Mouse (Mus musculus) left cerebral cortex, postnatal 14 days (tissue): ENCODE data around the gene Bcor. TPM values are rescaled to one million over a fixed set of nuclear protein-coding genes. Genes with fewer than 3 reads are reported as not detected.

Experiments used
- DNase-seq, 2 experiments: peaks; one replicate each; pipeline ENCODE4 v3.0.0; 2021 to 2022; ENCODE audit warnings: low spot score in 2 of 2, mixed read lengths in 1 of 2
- intact Hi-C: fragments of 180-260 bp; cut with DNase I; formaldehyde crosslinking; loops from one replicate; pipeline ENCODE4 v1.15.1; 2025
- total RNA-seq, 2 experiments: library from RNA; stranded (reverse); gene quantifications; 2 replicates each; pipeline ENCODE4 v1.2.3; 2021

The Bcor gene
- total RNA-seq, 2 experiments from 2014 or later = 27.1 to 27.4 TPM

GRCm38 (mm10) chrX:12090871-12091404 lies 69.2 kb downstream of the Bcor start:
- DNase-seq = peak; percentile 64 to 69
- intact Hi-C loops = loop anchor here (1.0 to 5.0 kb wide), 2 partner anchors 37 to 66 kb away; no protein-coding TSS in a partner anchor

- DNase-seq = no peak
- intact Hi-C loops = loop anchor here (5.0 kb wide), 1 partner anchor 67 kb away; no protein-coding TSS in a partner anchor
Measured at GRCm38 (mm10) chrX:12090151-12090870, 69.8 kb downstream of the Bcor start.

- DNase-seq = peak in 1 of 2 experiments; percentile 48
- intact Hi-C loops = loop anchor here (5.0 to 10.0 kb wide), 2 partner anchors 68 to 165 kb away; no protein-coding TSS in a partner anchor
Measured at GRCm38 (mm10) chrX:12089353-12090081, 70.6 kb downstream of the Bcor start.

GRCm38 (mm10) chrX:12089027-12089340 lies 71.2 kb downstream of the Bcor start:
- intact Hi-C loops = loop anchor here (10.0 kb wide), 1 partner anchor 166 kb away; no protein-coding TSS in a partner anchor
- DNase-seq = no peak

GRCm38 (mm10) chrX:12088301-12089026 lies 71.7 kb downstream of the Bcor start:
- intact Hi-C loops = loop anchor here (10.0 kb wide), 1 partner anchor 166 kb away; no protein-coding TSS in a partner anchor
- DNase-seq = peak in 1 of 2 experiments; percentile 55

- intact Hi-C loops = loop anchor here (10.0 kb wide), 1 partner anchor 167 kb away; no protein-coding TSS in a partner anchor
- no peak for DNase-seq
Measured at GRCm38 (mm10) chrX:12087511-12088300, 72.4 kb downstream of the Bcor start.

- DNase-seq = no peak
- intact Hi-C loops = loop anchor here (10.0 kb wide), 1 partner anchor 168 kb away; no protein-coding TSS in a partner anchor
Measured at GRCm38 (mm10) chrX:12086674-12087510, 73.3 kb downstream of the Bcor start.

- no peak for DNase-seq
- intact Hi-C loops = loop anchor here (10.0 kb wide), 1 partner anchor 169 kb away; no protein-coding TSS in a partner anchor
Measured at GRCm38 (mm10) chrX:12085949-12086348, 74.2 kb downstream of the Bcor start.

- intact Hi-C loops = loop anchor here (10.0 kb wide), 1 partner anchor 170 kb away; no protein-coding TSS in a partner anchor
- no peak for DNase-seq
Measured at GRCm38 (mm10) chrX:12085290-12085689, 74.9 kb downstream of the Bcor start.

GRCm38 (mm10) chrX:12084698-12085097 lies 75.5 kb downstream of the Bcor start:
- no peak for DNase-seq
- intact Hi-C loops = loop anchor here (10.0 kb wide), 1 partner anchor 170 kb away; no protein-coding TSS in a partner anchor

GRCm38 (mm10) chrX:12083631-12084030 lies 76.5 kb downstream of the Bcor start:
- DNase-seq = no peak
- intact Hi-C loops = loop anchor here (10.0 kb wide), 1 partner anchor 171 kb away; no protein-coding TSS in a partner anchor

- intact Hi-C loops = loop anchor here (10.0 kb wide), 1 partner anchor 172 kb away; no protein-coding TSS in a partner anchor
Measured at GRCm38 (mm10) chrX:12082736-12083135, 77.4 kb downstream of the Bcor start.

GRCm38 (mm10) chrX:12082184-12082583 lies 78.0 kb downstream of the Bcor start:
- intact Hi-C loops = loop anchor here (10.0 kb wide), 1 partner anchor 173 kb away; no protein-coding TSS in a partner anchor

More at GRCm38 (mm10) chrX:12082736-12083135, 77.4 kb downstream of the Bcor start:
- no peak for DNase-seq

GRCm38 (mm10) chrX:12081741-12082155 lies 78.4 kb downstream of the Bcor start:
- intact Hi-C loops = loop anchor here (10.0 kb wide), 1 partner anchor 173 kb away; no protein-coding TSS in a partner anchor
- DNase-seq = no peak

More at GRCm38 (mm10) chrX:12082184-12082583, 78.0 kb downstream of the Bcor start:
- no peak for DNase-seq

- DNase-seq = peak in 1 of 2 experiments; percentile 38
- intact Hi-C loops = loop anchor here (10.0 kb wide), 1 partner anchor 174 kb away; no protein-coding TSS in a partner anchor
Measured at GRCm38 (mm10) chrX:12080904-12081740, 79.0 kb downstream of the Bcor start.
